Mouse (Mus musculus) C2C12 (cell line): Measurements from ENCODE around the gene Syk. TPM values are rescaled to one million over a fixed set of nuclear protein-coding genes. Genes with fewer than 3 reads are reported as not detected.

Experiments
- H3K27me3 ChIP-seq: one replicate; pipeline ENCODE4 v1.6.1; 2011; ENCODE audit not compliant: control insufficient read depth, insufficient read depth, insufficient read length
- H3K36me3 ChIP-seq: one replicate; pipeline ENCODE4 v1.6.1; 2011; ENCODE audit not compliant: control insufficient read depth, insufficient read depth
- H3K4me3 ChIP-seq: one replicate; pipeline ENCODE4 v1.5.1; 2011; ENCODE audit warnings: mild to moderate bottlenecking, control low read depth; ENCODE audit not compliant: poor library complexity, insufficient read depth, severe bottlenecking
- H3K79me2 ChIP-seq: one replicate; pipeline ENCODE4 v1.6.1; 2011; ENCODE audit not compliant: control insufficient read depth, insufficient read depth
- H3K79me3 ChIP-seq: one replicate; pipeline ENCODE4 v1.6.1; 2011; ENCODE audit warnings: low read depth, control low read depth
- H3ac ChIP-seq: one replicate; pipeline ENCODE3; 2011; ENCODE audit warnings: low read depth; ENCODE audit not compliant: control insufficient read depth, insufficient read length
- CEBPB ChIP-seq: IDR thresholded peaks from one replicate; pipeline ENCODE4 v1.6.1; 2011; ENCODE audit warnings: low read depth, mild to moderate bottlenecking, control low read depth, moderate library complexity
- CTCF ChIP-seq: IDR thresholded peaks from one replicate; pipeline ENCODE4 v1.5.1; 2011; ENCODE audit not compliant: control insufficient read depth, insufficient read depth, insufficient read length
- FOSL1 ChIP-seq: IDR thresholded peaks from one replicate; pipeline ENCODE4 v1.8.0; 2011; ENCODE audit warnings: mild to moderate bottlenecking, low read length; ENCODE audit not compliant: poor library complexity, insufficient read depth, severe bottlenecking
- MAX ChIP-seq: IDR thresholded peaks from one replicate; pipeline ENCODE4 v1.6.1; 2011; ENCODE audit warnings: mild to moderate bottlenecking, control low read depth
- MYOD1 ChIP-seq: IDR thresholded peaks from one replicate; pipeline ENCODE4 v1.6.1; 2011; ENCODE audit warnings: low read depth; ENCODE audit not compliant: control insufficient read depth, insufficient read length
- MYOG ChIP-seq: IDR thresholded peaks from one replicate; pipeline ENCODE4 v1.6.1; 2011; ENCODE audit not compliant: control insufficient read depth, insufficient read length; ENCODE audit errors: extremely low read depth
- USF1 ChIP-seq: IDR thresholded peaks from one replicate; pipeline ENCODE4 v1.6.1; 2011; ENCODE audit warnings: low read depth, mild to moderate bottlenecking, control low read depth, moderate library complexity
- polyA plus RNA-seq: library from polyadenylated mRNA; unstranded; fragments of >200 nt; fragmentation: generic; extraction: Trizol; gene quantifications from one replicate; pipeline ENCODE4 v1.2.1, GENCODE M21; 2012; ENCODE audit warnings: missing spikeins

Syk gene
- polyA plus RNA-seq, 1 experiment = 0.50 TPM

DNA sequence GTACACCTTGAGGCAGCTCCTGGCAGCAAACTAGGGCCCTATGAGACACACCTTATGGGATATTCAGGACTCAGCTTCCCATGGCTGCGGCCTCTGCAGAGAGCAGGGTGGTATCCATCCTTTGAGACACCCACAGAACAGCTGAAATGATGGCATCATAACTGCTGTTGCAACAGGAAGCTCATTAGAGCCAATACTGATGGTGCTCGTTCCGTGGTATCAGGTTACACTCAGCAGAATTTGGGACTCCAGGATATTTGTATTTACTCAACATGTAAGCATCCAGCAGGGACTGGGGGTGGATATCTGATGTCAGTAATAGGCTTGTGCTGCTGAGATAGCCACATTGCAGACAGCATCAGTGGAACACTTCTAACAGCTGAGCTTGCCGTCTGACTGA lies 90.3 kb downstream of the Syk start:
- Histone ChIP-seq H3K4me3 (no peak overlapping the region), H3K79me2 (no peaks in the 10 kb centered on the region), H3K27me3 (no peaks in the 10 kb centered on the region), H3K36me3 (no peaks in the 10 kb centered on the region), H3ac (no peak overlapping the region), H3K79me3 (no peaks in the 10 kb centered on the region)
- TF ChIP-seq FOSL1 (no peak), CTCF (no peak), USF1 (no peak), MYOG (no peak), MAX (no peak), CEBPB (peak; percentile 67), MYOD1 (peak; percentile 55)

DNA sequence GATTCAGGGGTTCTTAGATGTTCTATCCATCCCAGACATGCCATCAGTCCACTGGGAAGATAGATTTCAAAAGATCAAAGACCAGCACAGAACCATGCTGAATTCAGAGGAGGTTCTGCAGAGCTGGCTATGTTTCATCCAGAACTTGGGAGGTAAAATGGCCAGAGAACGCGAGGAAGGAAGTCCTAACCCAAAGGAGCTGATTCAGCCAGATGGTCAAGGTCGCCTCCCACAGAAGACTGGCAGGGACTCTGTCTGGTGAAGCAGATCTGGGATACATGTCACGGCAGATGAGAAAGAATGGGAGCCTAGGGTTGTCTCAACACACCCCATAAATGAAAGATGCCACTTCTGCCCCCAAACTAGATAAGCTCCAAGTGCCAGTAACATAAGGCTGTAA lies 90.9 kb downstream of the Syk start:
- no peaks in the 10 kb centered on the region for H3K79me3 ChIP-seq
- H3K4me3 ChIP-seq = no peak overlapping the region
- TF ChIP-seq USF1 (no peak), CEBPB (no peak), MYOD1 (no peak), CTCF (no peak), FOSL1 (no peak), MAX (no peak), MYOG (no peak)
- H3K27me3 ChIP-seq = no peaks in the 10 kb centered on the region
- H3K79me2 ChIP-seq = no peaks in the 10 kb centered on the region
- H3K36me3 ChIP-seq = no peaks in the 10 kb centered on the region
- H3ac ChIP-seq = no peak overlapping the region

DNA sequence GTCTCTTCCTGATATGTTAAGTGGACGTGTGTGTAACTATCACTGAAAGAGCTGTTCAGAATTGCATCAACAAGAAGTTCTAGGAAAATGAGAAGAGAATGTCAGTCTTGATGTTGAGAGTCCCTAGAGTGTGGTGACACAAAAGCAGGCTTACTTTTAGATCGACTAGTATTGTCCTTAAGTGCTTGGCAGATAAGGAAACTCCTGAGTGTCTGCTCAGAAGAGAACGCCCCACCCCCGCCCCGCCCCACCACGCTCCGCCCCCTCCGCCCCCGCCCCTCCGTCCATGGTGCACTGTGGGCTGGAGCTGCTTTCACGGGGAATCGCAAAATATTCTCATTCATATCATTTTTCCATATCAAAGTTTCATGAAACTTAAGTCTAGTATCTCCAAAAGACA lies 91.9 kb downstream of the Syk start:
- no peaks in the 10 kb centered on the region for H3K79me2 ChIP-seq
- H3K4me3 ChIP-seq = no peak overlapping the region
- TF ChIP-seq CTCF (no peak), CEBPB (no peak), MAX (no peak), FOSL1 (no peak)
- no peaks in the 10 kb centered on the region for H3K36me3 ChIP-seq
- H3ac ChIP-seq = no peak overlapping the region
- no peaks in the 10 kb centered on the region for H3K79me3 ChIP-seq
- no peaks in the 10 kb centered on the region for H3K27me3 ChIP-seq

DNA sequence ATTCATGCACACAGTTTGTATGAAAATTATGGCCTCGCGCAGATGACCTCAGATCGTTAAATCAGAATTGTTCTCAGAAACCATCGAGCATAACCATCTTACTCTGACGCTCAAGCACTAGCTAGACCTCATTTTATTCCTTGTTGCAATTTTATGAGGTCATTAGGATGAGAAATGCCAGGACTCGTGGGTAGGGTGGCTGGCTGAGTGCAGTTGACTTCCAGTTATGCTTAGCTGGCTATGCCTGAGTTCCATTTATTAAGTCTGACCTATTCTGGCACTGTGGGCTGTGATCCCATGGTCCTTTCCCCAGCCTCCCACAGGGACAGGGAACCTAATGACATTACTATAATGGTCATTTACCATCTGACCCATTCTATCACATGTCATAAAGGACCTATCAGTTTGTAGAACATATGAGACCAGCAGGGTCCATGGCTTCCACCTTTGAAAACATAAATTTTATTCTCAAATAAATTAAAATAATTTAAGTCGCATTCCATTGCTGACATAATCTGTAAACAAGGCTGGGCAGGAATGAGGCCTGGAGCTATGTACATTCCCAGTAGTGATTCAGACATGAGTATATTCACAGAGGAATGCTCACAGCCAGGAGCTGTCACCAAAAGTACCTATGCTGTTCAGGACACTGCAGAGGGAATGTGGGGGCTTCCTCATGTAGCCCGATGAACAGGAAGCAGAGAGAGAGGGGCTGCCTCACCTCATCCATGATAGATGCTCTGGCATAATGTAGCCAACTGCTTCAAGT lies 92.7 kb downstream of the Syk start:
- Histone ChIP-seq H3K79me2 (no peaks in the 10 kb centered on the region), H3ac (no peak overlapping the region), H3K4me3 (no peak overlapping the region), H3K27me3 (no peaks in the 10 kb centered on the region), H3K36me3 (no peaks in the 10 kb centered on the region), H3K79me3 (no peaks in the 10 kb centered on the region)
- TF ChIP-seq MYOD1 = no peak
- no peak for TF ChIP-seq CEBPB
- TF ChIP-seq MAX = no peak
- no peak for TF ChIP-seq USF1
- no peak for TF ChIP-seq MYOG
- no peak for TF ChIP-seq FOSL1
- TF ChIP-seq CTCF = no peak

DNA sequence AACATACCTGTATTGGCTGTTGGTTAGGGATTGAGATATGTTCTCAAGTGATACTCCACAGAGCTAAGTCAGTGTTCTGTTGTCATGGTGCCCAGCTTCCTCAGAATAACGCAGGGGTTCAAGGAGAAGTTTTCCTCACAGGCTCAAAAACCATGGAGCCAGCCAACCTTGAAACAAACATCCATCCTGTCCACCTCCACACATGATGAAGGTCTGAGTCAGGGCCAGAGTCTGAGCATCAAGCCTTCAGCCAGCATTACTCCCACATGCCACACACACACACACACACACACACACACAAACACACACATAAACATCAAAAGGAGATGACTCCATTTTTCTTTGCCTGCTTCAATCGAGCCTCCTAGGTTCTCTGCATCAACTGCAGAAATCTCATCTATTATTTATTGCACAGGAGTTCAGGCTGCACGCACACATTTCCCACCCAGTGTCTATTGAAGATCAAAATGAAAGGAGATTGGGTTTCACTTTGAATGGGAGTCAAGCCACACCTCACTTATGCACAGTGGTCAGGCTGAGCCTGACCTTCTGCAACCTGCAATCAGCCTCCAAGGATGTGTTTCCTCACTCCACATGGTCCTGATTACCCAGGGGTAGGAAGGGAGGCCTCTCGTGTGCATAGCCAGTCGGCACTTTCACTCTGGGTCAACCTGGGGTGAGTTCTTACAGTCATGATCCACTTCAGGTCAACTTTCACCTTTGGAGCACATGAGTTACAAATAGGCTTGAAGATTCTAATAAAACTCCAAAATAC lies 93.9 kb downstream of the Syk start:
- H3K4me3 ChIP-seq = no peak overlapping the region
- H3K79me2 ChIP-seq = no peaks in the 10 kb centered on the region
- H3K36me3 ChIP-seq = no peaks in the 10 kb centered on the region
- no peaks in the 10 kb centered on the region for H3K79me3 ChIP-seq
- H3ac ChIP-seq = no peak overlapping the region
- H3K27me3 ChIP-seq = no peaks in the 10 kb centered on the region
- no peak for TF ChIP-seq MYOD1
- TF ChIP-seq FOSL1 = no peak
- TF ChIP-seq CEBPB = no peak
- no peak for TF ChIP-seq CTCF
- TF ChIP-seq MAX = no peak
- no peak for TF ChIP-seq MYOG
- TF ChIP-seq USF1 = no peak
